Mouse (Mus musculus): ENCODE data around the gene Taf10. TPM values are rescaled to one million over a fixed set of nuclear protein-coding genes. Genes with fewer than 3 reads are reported as not detected.
A peak's percentile ranks its signal among the peaks of the same experiment; 100 is the strongest.

Taf10 gene
- 154 and 163 TPM in 2 replicates for polyA plus RNA-seq (2016; fragmentation: Nextera tagmentation; extraction: Ambion mirVana)

DNA sequence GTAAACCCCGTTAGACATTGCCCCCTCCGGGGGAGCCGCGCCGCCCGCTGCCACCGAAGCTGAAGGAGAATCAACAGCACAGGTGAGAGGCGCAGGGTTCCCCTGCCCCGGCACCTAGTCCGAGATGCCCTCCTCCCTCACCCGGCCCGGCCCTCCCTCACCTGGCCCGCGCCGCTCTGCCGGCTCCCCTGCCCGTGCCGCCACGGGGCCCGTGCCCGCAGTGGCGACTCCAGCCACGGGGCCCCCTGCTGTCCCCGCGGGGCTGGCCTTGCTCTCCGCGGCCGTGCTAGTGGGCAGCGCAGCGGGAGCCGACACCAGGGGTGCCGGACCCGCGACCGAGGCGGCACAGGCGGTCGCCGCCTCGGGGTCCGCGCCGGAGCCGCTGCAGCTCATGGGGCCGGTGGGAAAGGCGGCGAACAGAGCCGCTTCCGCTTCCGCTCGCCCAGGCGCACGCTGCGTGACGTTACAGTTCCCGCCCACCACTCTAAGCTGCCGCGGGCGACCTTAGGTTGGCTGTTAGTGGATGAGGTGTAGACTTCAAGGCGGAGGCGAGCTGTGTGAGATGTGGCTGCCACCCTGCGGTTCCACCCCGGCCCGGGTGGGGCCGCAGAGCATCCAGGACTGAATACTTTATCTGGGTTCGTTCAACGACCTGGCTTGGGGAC lies at the start of gene Taf10:
TSS of gene Taf10 (minus strand) at position 436 of the 665 bp plus-strand sequence.
- DNase-seq (ENCODE audit: low spot score), result peak; percentile 94
- Histone ChIP-seq H3K27me3 (replicated peaks; ENCODE audit: low read depth, poor library complexity, severe bottlenecking) (no peaks in the 10 kb centered on the region), H3K9me3 (no peaks in the 10 kb centered on the region), H3K36me3 (replicated peaks) (peaks cover 67% of the 10 kb centered on the region), H3K4me1 (peaks cover 25% of the 10 kb centered on the region), H3K27ac (replicated peaks) (peak within 1 kb of the TSS; percentile 92), H3K4me3 (peak within 1 kb of the TSS; percentile 97)
- under 1% methylated on average over 67 of the region's 67 CpGs for WGBS

DNA sequence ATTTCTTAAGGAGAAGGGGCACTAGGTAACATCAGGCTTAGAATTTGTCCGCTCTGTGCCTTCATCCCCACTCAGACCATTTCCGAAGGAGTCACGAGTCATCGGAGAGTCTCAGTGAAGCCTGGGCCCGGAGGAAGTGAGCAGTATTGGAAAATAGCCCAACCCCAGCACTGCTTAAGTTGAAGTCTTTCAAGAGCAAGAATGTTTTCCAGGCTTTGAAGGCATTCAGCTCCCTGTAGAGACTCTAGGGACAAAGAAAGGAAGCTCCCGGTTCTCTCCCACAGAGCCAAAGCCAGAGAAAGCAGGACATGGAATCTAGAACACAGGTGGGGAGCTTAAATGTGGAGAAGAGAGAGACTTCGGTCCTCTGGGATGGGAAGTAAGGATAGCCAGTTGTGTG lies 49.5 kb upstream of the Taf10 start:
- Histone ChIP-seq H3K27me3 (replicated peaks; ENCODE audit: low read depth, poor library complexity, severe bottlenecking) (peaks cover 22% of the 10 kb centered on the region), H3K4me1 (peaks cover under 1% of the 10 kb centered on the region; the same call in 1 of the 2 replicates), H3K27ac (replicated peaks) (no peak overlapping the region), H3K36me3 (replicated peaks) (no peaks in the 10 kb centered on the region), H3K9me3 (no peaks in the 10 kb centered on the region), H3K4me3 (no peak overlapping the region)
- 82% methylated on average over 7 of the region's 7 CpGs for WGBS
- no peak for DNase-seq (ENCODE audit: low spot score)

DNA sequence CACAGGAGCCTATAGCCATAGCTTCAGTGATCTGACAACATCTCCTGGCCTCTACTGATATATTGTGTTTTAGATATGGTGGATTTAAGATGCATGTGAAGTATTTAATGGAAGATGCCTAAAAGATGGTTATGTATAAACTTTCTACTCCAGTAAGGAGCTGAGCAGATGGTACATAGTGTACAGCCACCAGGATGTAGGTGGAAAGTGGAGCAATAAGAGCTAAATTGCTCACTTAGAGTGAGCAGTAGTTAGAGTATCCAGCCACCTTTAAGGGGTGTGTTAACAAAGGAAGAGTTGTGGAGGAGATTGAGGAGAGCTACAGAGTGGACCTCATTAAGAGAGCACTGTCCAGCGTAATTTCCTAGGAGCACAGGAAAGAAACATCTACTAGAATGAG lies 47.0 kb upstream of the Taf10 start:
- peaks cover 31% of the 10 kb centered on the region for H3K27me3 ChIP-seq (replicated peaks; ENCODE audit: low read depth, poor library complexity, severe bottlenecking)
- H3K36me3 ChIP-seq (replicated peaks), result peaks cover 1% of the 10 kb centered on the region
- no peak overlapping the region for H3K27ac ChIP-seq (replicated peaks)
- no peak overlapping the region for H3K4me3 ChIP-seq
- DNase-seq (ENCODE audit: low spot score), result no peak
- H3K4me1 ChIP-seq, result peaks cover 22% of the 10 kb centered on the region
- no peaks in the 10 kb centered on the region for H3K9me3 ChIP-seq
- WGBS, result 94% methylated on average over 1 of the region's 1 CpGs

DNA sequence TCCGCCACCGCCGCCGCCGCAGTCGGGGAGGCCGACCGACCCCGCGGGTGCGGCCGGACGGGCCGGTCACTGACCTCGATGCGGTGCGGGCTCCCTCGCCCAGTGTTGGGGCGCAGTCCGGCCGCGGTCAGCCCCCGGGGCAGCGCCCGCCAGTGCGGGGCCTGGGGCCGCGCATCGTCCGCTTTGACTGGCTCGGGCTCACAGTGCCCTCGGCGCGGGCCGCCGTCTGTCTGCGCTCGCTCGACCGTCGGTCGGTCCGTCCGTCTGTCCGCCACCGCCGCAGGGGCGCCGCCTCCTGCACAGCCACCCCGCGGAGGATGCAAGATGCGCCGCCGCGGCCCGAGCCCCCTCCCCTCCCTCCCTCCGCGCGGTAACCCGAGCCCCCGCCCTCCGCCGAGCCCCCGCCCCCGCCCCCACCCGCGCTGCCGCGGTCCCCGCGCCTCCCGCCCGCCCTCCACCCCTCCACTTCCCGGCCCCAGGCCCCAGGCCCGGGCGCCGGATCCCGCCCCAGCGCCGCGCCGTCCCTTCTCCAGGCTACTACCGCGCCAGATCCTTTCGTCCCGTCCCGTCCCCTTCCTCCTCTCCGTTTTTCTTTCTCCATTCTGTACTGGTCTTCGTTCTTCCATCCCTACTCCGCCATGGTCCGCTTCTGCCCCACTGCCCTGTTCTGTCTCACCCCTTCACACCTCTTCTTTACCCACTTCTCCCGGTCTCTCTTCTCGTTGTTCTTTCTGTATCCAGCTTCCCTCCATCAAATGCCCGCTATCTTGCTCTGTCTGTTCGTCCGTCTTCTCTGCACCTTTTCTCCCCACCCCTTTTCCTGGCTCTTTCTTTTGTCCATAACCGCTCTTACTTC lies 43.4 kb upstream of the Taf10 start, which contains the start of gene Dchs1:
TSS of gene Dchs1 (minus strand) at position 370 of the 856 bp plus-strand sequence.
- DNase-seq (ENCODE audit: low spot score), result peak; percentile 86
- peaks cover 35% of the 10 kb centered on the region for H3K36me3 ChIP-seq (replicated peaks)
- peak within 1 kb of the TSS; percentile 99 for H3K27ac ChIP-seq (replicated peaks)
- peaks cover 34% of the 10 kb centered on the region for H3K27me3 ChIP-seq (replicated peaks; ENCODE audit: low read depth, poor library complexity, severe bottlenecking)
- peak within 1 kb of the TSS; percentile 87 for H3K4me3 ChIP-seq
- H3K9me3 ChIP-seq, result no peaks in the 10 kb centered on the region
- WGBS, result under 1% methylated on average over 93 of the region's 97 CpGs
- H3K4me1 ChIP-seq, result peaks cover 57% of the 10 kb centered on the region

DNA sequence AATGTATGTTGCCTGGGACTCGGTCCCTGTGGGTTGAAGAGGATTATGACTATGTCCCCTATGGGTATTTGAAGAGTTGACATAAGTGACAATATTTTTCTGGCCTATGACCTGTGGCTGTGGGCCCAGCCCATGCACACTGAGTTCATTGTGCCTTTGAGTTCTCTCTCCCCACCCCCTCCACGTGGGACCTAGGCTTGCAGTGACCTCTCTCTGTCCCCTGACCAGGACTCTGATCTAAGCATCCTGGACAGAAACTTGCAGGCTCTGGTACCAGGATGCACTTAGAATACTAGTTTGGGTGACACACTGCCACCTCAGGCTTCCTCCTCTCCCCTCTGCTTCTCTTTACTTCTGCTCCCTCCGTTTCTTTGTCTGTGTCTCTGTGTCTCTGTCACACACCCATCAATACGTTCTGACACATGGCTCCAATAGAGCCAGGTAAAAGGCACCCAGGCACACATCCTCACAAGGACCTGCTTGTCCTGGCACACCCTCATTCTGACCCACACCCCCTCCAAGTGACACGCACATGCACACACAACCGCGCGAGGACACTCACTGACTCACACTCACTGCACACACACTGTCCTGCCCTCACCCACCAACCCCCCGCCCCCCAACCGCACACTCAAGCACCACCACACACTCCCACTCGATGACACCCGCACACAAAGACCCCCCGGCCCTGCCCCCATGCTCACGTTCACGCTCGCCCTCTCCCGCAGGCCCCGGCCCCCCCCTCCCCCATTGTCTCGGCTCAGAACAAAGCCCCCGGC lies 42.5 kb upstream of the Taf10 start:
- H3K27me3 ChIP-seq (replicated peaks; ENCODE audit: low read depth, poor library complexity, severe bottlenecking), result peaks cover 34% of the 10 kb centered on the region
- DNase-seq (ENCODE audit: low spot score), result peak; percentile 66
- peak overlapping the region; percentile 87 for H3K4me3 ChIP-seq
- WGBS, result 4% methylated on average over 20 of the region's 20 CpGs
- H3K9me3 ChIP-seq, result no peaks in the 10 kb centered on the region
- H3K36me3 ChIP-seq (replicated peaks), result peaks cover 43% of the 10 kb centered on the region
- H3K4me1 ChIP-seq, result peaks cover 57% of the 10 kb centered on the region
- H3K27ac ChIP-seq (replicated peaks), result peak overlapping the region; percentile 99

DNA sequence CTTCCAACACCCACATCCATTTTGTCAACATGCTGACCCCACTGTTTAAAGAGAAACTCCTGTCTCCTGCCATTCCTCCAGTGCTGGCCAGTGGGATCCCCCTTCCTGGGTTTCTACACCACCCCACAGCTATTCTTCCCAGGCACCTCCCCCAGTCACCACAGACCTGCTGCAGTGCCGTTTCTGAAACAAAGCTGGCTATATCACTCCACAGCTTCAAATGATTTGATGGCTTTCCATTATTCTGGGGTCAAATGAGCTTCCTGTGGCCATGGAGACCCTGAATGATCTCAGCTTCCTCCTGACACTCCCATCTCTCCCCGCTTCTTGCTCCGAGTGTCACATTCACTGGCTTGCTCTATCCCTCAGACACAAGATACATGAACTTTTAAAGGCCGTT lies 40.4 kb upstream of the Taf10 start:
- Histone ChIP-seq H3K27me3 (replicated peaks; ENCODE audit: low read depth, poor library complexity, severe bottlenecking) (peaks cover 21% of the 10 kb centered on the region), H3K4me1 (peaks cover 58% of the 10 kb centered on the region), H3K4me3 (peak overlapping the region; percentile 87), H3K27ac (replicated peaks) (0 out of 2 replicates have a peak overlapping the region, but pooled peaks have one; percentile 21), H3K36me3 (replicated peaks) (peaks cover 64% of the 10 kb centered on the region), H3K9me3 (no peaks in the 10 kb centered on the region)
- 24% methylated on average over 4 of the region's 4 CpGs for WGBS
- DNase-seq (ENCODE audit: low spot score), result no peak

DNA sequence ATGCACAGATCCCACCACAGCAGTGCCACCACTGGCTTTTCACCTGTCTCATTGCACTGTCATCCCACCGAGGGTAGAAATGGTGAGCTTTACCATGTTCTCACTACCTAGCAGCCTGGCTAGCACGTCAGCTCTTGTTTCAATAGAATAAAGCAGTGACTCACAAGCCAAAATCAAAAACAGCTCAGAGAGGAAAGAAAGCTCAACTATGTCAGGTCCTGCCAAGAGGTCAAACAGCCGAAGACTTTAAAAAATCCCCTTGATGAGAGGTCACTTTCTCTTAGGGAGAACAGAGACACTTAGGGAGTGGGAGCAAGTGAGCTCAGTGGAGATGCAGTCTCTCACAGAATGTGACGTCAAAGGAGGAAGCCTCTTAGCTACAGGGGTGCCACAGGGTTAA lies 39.7 kb upstream of the Taf10 start:
- Histone ChIP-seq H3K27ac (replicated peaks) (no peak overlapping the region), H3K9me3 (no peaks in the 10 kb centered on the region), H3K36me3 (replicated peaks) (peaks cover 71% of the 10 kb centered on the region), H3K27me3 (replicated peaks; ENCODE audit: low read depth, poor library complexity, severe bottlenecking) (peaks cover 14% of the 10 kb centered on the region), H3K4me1 (peaks cover 65% of the 10 kb centered on the region), H3K4me3 (no peak overlapping the region)
- no peak for DNase-seq (ENCODE audit: low spot score)
- 31% methylated on average over 4 of the region's 4 CpGs for WGBS

DNA sequence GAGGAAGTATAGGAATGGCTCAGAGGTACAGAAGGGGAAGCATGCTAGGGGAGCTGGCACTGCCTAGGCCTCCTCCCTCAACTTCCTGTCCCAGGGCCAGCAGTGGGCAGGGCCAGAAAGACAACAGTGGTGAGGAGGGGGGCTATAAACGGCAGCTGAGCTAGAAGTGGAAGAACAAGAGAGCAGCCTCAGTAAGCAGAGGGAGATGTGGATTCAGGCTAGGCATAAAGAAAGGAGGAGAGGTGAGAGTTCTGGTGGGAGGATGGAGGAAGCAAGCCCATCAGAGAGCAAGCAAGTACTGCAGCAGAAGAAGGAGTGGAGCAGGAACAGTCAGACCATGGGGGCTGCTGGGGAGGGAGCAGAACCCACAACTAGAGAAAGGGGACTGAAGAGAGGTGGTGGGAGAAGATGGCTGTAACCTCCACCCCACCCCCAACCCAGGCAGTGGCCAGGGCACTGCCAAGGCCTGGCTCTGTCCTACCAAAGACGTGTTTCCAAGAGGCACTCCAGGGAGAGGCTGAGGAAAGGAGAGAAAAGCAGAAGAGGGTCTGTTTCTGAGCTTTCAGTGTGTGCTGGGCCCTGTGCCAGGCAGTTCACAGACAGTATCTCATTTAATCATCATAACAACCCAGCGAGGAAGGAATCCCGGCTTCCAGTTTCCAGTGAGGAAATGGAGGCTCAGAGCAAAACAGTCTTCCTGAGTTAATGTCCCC lies 34.5 kb upstream of the Taf10 start:
- DNase-seq (ENCODE audit: low spot score), result peak; percentile 26
- no peaks in the 10 kb centered on the region for H3K9me3 ChIP-seq
- H3K4me3 ChIP-seq, result peak overlapping the region; percentile 52
- H3K4me1 ChIP-seq, result peaks cover 52% of the 10 kb centered on the region
- peak overlapping the region; percentile 91 for H3K27ac ChIP-seq (replicated peaks)
- 32% methylated on average over 4 of the region's 4 CpGs for WGBS
- peaks cover 87% of the 10 kb centered on the region for H3K36me3 ChIP-seq (replicated peaks)
- H3K27me3 ChIP-seq (replicated peaks; ENCODE audit: low read depth, poor library complexity, severe bottlenecking), result no peaks in the 10 kb centered on the region

DNA sequence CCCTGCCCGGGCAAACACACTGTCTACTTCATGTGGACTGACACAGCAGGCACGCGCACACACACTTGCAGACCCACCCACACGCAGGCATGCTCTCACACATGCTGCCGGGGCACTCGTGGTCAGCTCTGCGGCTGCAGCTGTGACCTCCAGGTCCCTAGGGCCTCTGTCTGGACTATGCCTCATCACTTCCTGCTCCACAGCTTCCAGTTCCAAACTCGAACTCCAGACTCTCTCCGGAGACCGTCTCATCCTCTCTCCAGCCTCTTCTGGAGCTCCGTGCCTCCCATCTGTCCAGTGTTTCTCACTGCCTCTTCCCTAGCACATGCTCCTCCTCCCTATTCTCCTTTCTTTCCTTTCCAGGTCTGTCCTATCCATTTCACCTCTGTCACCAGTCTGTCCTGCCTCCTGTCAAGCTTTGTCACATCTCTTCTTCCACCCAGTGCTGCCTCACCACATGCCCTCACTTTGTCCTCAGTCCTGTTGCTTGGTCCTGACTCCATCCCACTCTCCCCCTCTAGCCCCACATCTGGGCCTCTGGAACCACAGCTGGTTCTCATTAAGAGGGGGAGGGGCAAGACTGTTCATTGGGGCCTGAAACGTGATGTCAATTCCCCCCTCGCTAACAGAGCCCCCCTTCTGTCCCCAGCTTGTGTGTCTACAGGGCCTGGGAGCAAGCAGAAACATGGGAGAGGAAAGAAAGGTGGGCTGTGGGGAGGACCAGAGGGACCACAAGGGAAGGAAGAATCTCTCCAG lies 33.8 kb upstream of the Taf10 start:
- Histone ChIP-seq H3K36me3 (replicated peaks) (peaks cover 85% of the 10 kb centered on the region), H3K27me3 (replicated peaks; ENCODE audit: low read depth, poor library complexity, severe bottlenecking) (no peaks in the 10 kb centered on the region), H3K9me3 (no peaks in the 10 kb centered on the region), H3K4me1 (peaks cover 44% of the 10 kb centered on the region), H3K4me3 (peak overlapping the region; percentile 52), H3K27ac (replicated peaks) (peak overlapping the region; percentile 91)
- 28% methylated on average over 13 of the region's 13 CpGs for WGBS
- peak; percentile 91 for DNase-seq (ENCODE audit: low spot score)

DNA sequence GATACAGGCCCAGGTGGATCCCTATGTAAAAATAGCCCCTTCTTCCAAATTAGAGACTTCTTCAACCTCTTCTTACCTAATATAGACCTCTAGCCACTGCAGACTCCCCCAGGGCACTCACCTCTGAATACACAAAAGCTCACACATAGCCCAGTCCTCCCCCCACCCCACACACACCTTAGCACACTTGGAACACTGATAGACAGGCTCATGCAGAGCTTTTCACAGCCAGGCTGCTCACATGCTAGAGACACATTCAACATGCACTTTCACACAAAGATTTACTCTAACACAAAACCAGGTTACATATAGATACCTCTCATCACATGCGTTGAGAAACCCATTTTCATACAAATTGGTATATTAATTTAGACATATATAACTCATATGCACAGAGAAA lies 33.2 kb upstream of the Taf10 start:
- Histone ChIP-seq H3K9me3 (no peaks in the 10 kb centered on the region), H3K36me3 (replicated peaks) (peaks cover 85% of the 10 kb centered on the region), H3K27me3 (replicated peaks; ENCODE audit: low read depth, poor library complexity, severe bottlenecking) (no peaks in the 10 kb centered on the region), H3K4me1 (peaks cover 41% of the 10 kb centered on the region), H3K27ac (replicated peaks) (peak overlapping the region; percentile 91), H3K4me3 (peak overlapping the region; percentile 52)
- DNase-seq (ENCODE audit: low spot score), result no peak
- WGBS, result 80% methylated on average over 1 of the region's 1 CpGs

DNA sequence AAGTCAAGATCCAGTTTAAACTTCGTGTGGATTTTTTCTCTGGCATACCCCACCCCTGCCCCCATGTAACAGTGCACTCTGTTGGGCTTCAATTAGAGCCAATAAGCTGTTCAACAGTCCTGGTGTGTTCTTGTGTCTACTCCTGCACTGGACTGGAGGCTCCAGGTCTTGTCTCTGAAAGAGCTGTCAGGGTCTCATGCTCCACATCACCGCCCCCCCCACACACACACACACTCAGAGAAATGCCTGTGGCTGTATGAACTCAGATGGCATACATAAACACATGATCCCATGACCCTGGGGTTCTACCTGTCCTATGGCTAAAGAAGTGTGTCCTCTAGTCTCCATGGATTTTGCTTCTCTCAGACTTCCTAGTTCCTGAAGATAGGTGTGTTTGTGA lies 31.9 kb upstream of the Taf10 start:
- WGBS, result 89% methylated on average over 2 of the region's 2 CpGs
- peaks cover 85% of the 10 kb centered on the region for H3K36me3 ChIP-seq (replicated peaks)

More for the DNA sequence above, 31.9 kb upstream of the Taf10 start:
- Histone ChIP-seq H3K9me3 (no peaks in the 10 kb centered on the region), H3K27me3 (replicated peaks; ENCODE audit: low read depth, poor library complexity, severe bottlenecking) (no peaks in the 10 kb centered on the region), H3K27ac (replicated peaks) (no peak overlapping the region), H3K4me1 (peaks cover 41% of the 10 kb centered on the region), H3K4me3 (no peak overlapping the region)
- DNase-seq (ENCODE audit: low spot score), result no peak
